Comparison of ENCODE assay signal across 15 mouse cellular contexts in the genomic region with DNA sequence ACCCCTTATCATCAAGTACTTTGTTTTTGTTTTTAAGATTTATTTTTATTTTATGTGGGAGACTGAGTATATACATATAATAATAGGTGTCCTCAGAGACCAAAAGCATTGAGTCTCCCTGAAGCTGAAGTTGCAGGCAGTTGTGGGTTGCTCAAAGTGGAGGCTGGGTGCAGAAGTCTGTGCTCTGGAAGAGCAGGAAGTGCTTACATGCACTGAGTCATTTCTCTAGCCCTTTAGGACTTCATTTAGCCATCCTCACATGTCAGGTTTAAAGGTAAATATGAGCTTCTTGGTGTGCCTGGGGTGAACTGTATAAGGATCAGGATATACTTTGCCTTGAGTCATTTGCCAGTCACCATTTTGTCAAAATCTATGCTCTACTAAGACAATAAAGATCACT.
"Had no signal": no experiment of that assay in that cellular context is flagged by ENCODE, and none has a peak within 500 bp of the region (broad histone marks: within the 10 kb centered on the region; RNA-seq: fewer than 3 reads in every experiment).

No protein-coding gene starts in this region.

- H3K4me3 ChIP-seq: neural tube, embryonic 12.5 days; neural tube, embryonic 13.5 days; neural tube, embryonic 15.5 days; stomach, embryonic 15.5 days had no signal

- H3K9ac ChIP-seq: neural tube, embryonic 12.5 days; neural tube, embryonic 13.5 days; neural tube, embryonic 15.5 days; stomach, embryonic 15.5 days had no signal

- H3K4me1 ChIP-seq: neural tube, embryonic 12.5 days; neural tube, embryonic 13.5 days; stomach, embryonic 15.5 days had no signal

- DNase-seq: retina, postnatal 1 day; right cerebral cortex, adult 18-20 months; right cerebral cortex, postnatal 25 days; right cerebral cortex, postnatal 4 days; spleen, adult 18-20 months; thymus, adult 18-20 months; thymus, adult 2 months; thymus, postnatal 14 days; thymus, postnatal 25 days; thymus, postnatal 36 days; thymus, postnatal 4 days had no signal

- H3K27ac ChIP-seq: neural tube, embryonic 12.5 days; neural tube, embryonic 13.5 days; neural tube, embryonic 15.5 days; stomach, embryonic 15.5 days had no signal

- H3K4me2 ChIP-seq: neural tube, embryonic 12.5 days; neural tube, embryonic 13.5 days; neural tube, embryonic 15.5 days; stomach, embryonic 15.5 days had no signal

- H3K9me3 ChIP-seq: neural tube, embryonic 12.5 days; neural tube, embryonic 13.5 days; neural tube, embryonic 15.5 days; stomach, embryonic 15.5 days had no signal

- H3K27me3 ChIP-seq: neural tube, embryonic 12.5 days; neural tube, embryonic 13.5 days; neural tube, embryonic 15.5 days; stomach, embryonic 15.5 days had no signal

- H3K36me3 ChIP-seq: neural tube, embryonic 12.5 days; neural tube, embryonic 13.5 days; neural tube, embryonic 15.5 days; stomach, embryonic 15.5 days had no signal
